Mouse (Mus musculus): ENCODE measurements around the gene Zbtb24. TPM values are rescaled to one million over a fixed set of nuclear protein-coding genes. Genes with fewer than 3 reads are reported as not detected.
"Not testable (repeated sequence)": the region's sequence is repeated elsewhere in the genome, so short reads cannot be mapped to it uniquely, and the experiment has no call there.

The Zbtb24 gene
- polyA plus RNA-seq (2015; fragmentation: Nextera tagmentation; extraction: Ambion mirVana) = 18.4 and 19.2 TPM in 2 replicates

GRCm38 (mm10) chr10:41450137-41450670 is at the start of gene Zbtb24:
Zbtb24 (plus strand) TSS chr10:41450383.
- H3K9me3 ChIP-seq = no peaks in the 10 kb centered on the region
- WGBS = under 1% methylated on average over 49 of the region's 49 CpGs
- no peaks in the 10 kb centered on the region for H3K27me3 ChIP-seq
- H3K36me3 ChIP-seq = peaks cover 27% of the 10 kb centered on the region
- H3K9ac ChIP-seq = peak within 1 kb of the TSS; percentile 86
- peaks cover 12% of the 10 kb centered on the region for H3K4me1 ChIP-seq
- ATAC-seq (ENCODE audit: insufficient number of reproducible peaks, low FRiP score, low TSS enrichment, low read depth) = peak; percentile 89
- peak within 1 kb of the TSS; percentile 99 for H3K4me3 ChIP-seq
- peak within 1 kb of the TSS; percentile 83 for H3K27ac ChIP-seq
- H3K4me2 ChIP-seq = peak within 1 kb of the TSS; percentile 68

GRCm38 (mm10) chr10:41401097-41401496 is 49.1 kb upstream of the Zbtb24 start:
- ATAC-seq (ENCODE audit: insufficient number of reproducible peaks, low FRiP score, low TSS enrichment, low read depth) = no peak
- WGBS = 82% methylated on average over 3 of the region's 3 CpGs

GRCm38 (mm10) chr10:41403364-41403763 is 46.8 kb upstream of the Zbtb24 start:
- Histone ChIP-seq H3K27me3 (no peaks in the 10 kb centered on the region), H3K27ac (no peak overlapping the region), H3K4me2 (no peak overlapping the region), H3K4me3 (no peak overlapping the region), H3K36me3 (no peaks in the 10 kb centered on the region), H3K4me1 (no peaks in the 10 kb centered on the region), H3K9me3 (no peaks in the 10 kb centered on the region), H3K9ac (no peak overlapping the region)
- no peak for ATAC-seq (ENCODE audit: insufficient number of reproducible peaks, low FRiP score, low TSS enrichment, low read depth)
- 76% methylated on average over 2 of the region's 2 CpGs for WGBS

More at GRCm38 (mm10) chr10:41401097-41401496, 49.1 kb upstream of the Zbtb24 start:
- Histone ChIP-seq H3K36me3 (no peaks in the 10 kb centered on the region), H3K27me3 (no peaks in the 10 kb centered on the region), H3K9ac (no peak overlapping the region), H3K4me1 (no peaks in the 10 kb centered on the region), H3K9me3 (no peaks in the 10 kb centered on the region), H3K4me2 (no peak overlapping the region), H3K4me3 (no peak overlapping the region), H3K27ac (no peak overlapping the region)

- 41% methylated on average over 3 of the region's 3 CpGs for WGBS
- no peaks in the 10 kb centered on the region for H3K9me3 ChIP-seq
- no peak overlapping the region for H3K4me2 ChIP-seq
- H3K4me3 ChIP-seq = no peak overlapping the region
- H3K4me1 ChIP-seq = no peaks in the 10 kb centered on the region
- no peak overlapping the region for H3K9ac ChIP-seq
- H3K27ac ChIP-seq = no peak overlapping the region
- no peaks in the 10 kb centered on the region for H3K36me3 ChIP-seq
- no peak for ATAC-seq (ENCODE audit: insufficient number of reproducible peaks, low FRiP score, low TSS enrichment, low read depth)
- no peaks in the 10 kb centered on the region for H3K27me3 ChIP-seq
Measured at GRCm38 (mm10) chr10:41403893-41404612, 46.1 kb upstream of the Zbtb24 start.

GRCm38 (mm10) chr10:41410176-41410575 is 40.0 kb upstream of the Zbtb24 start:
- not testable (repeated sequence) for H3K9me3 ChIP-seq; H3K27me3 ChIP-seq; H3K27ac ChIP-seq; H3K4me3 ChIP-seq; ATAC-seq (ENCODE audit: insufficient number of reproducible peaks, low FRiP score, low TSS enrichment, low read depth); H3K4me2 ChIP-seq; H3K36me3 ChIP-seq; H3K9ac ChIP-seq; H3K4me1 ChIP-seq
- 91% methylated on average over 4 of the region's 4 CpGs for WGBS

DNA sequence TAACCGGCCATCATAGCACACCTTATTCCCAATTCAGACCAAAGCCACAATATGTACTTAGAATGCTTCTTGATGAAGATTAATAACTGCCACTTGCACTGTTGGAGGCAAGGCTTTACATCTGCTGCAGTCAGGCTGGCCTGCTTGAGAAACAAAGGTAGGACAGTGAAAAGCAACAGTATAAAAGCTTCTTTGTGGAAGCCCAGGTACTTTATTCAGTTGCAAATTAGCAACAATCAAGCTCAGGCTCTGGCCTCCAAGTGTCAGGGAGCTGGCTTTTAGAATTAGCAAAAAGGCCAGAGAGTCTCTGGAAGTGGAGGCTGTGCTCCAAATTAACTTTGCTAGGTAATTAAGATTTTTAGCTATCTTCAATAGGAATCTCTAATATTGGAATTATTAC is 39.4 kb upstream of the Zbtb24 start:
- not testable (repeated sequence) for H3K36me3 ChIP-seq; H3K27me3 ChIP-seq; H3K4me1 ChIP-seq; H3K9ac ChIP-seq; H3K4me2 ChIP-seq; ATAC-seq (ENCODE audit: insufficient number of reproducible peaks, low FRiP score, low TSS enrichment, low read depth); H3K9me3 ChIP-seq; H3K4me3 ChIP-seq; H3K27ac ChIP-seq
- WGBS = 82% methylated on average over 1 of the region's 1 CpGs

GRCm38 (mm10) chr10:41413471-41413870 is 36.7 kb upstream of the Zbtb24 start:
- H3K9me3 ChIP-seq; ATAC-seq (ENCODE audit: insufficient number of reproducible peaks, low FRiP score, low TSS enrichment, low read depth); H3K4me2 ChIP-seq; H3K27ac ChIP-seq; H3K4me1 ChIP-seq; H3K27me3 ChIP-seq; H3K36me3 ChIP-seq; H3K9ac ChIP-seq; H3K4me3 ChIP-seq: not testable (repeated sequence)
- WGBS = 90% methylated on average over 1 of the region's 1 CpGs

DNA sequence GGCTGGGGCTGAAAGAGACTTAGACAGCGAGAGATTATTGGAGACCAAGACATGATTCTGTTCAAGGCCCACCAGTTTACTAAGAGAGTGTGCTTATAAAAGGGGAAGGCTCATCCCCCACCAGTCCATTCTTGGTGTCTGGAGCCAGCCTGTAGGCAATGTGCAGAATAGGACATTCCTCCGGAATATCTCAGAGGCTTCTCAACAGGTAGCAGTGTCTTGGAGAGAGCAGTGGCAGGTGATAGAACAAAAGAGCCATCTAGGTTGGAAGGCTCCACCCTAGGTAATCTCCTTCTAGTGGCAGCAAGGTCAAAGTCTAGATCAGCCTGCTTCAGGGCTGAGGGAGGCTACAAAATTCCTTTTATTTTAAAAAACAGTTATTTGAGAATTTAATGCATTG is 34.8 kb upstream of the Zbtb24 start:
- H3K27ac ChIP-seq; H3K27me3 ChIP-seq; H3K4me3 ChIP-seq; ATAC-seq (ENCODE audit: insufficient number of reproducible peaks, low FRiP score, low TSS enrichment, low read depth); H3K4me1 ChIP-seq; H3K36me3 ChIP-seq; H3K9ac ChIP-seq; H3K9me3 ChIP-seq; H3K4me2 ChIP-seq: not testable (repeated sequence)
- WGBS = 93% methylated on average over 2 of the region's 2 CpGs

DNA sequence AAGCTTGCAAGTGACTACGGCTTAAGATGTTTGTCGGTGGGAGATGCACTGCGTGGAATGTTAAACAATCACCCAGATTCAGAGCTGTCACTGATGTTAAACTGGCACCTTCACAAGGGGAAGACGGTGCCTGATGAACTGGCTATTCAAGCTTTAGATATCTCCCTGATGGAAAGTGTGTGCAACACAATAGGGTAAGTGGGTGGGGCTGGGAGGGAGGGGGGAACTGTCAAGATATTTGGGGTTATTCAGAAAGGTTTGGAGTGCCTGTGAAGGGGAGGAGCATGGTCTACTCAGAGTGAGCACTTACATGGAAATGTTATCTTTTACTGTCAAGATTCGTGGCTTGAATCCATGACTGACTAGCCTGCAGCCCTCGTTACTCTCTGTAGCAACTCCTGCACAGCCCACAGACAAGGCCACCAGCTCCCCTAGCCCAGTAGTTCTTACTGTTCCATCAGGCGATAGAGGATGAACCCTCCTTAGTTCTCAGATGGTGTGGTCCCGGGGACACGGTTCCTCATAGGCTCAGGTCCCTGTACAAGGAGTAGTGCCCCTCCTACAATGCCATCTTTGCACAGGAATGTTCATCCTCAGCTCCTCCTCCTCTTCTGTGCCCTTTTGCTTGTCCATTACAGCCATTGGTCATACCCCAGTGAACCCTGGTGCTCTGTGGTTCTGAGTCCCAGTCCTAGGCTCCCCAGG is 29.5 kb upstream of the Zbtb24 start:
- 81% methylated on average over 9 of the region's 9 CpGs for WGBS
- no peak overlapping the region for H3K9ac ChIP-seq
- no peaks in the 10 kb centered on the region for H3K4me1 ChIP-seq
- H3K27ac ChIP-seq = no peak overlapping the region
- H3K36me3 ChIP-seq = no peaks in the 10 kb centered on the region
- no peak for ATAC-seq (ENCODE audit: insufficient number of reproducible peaks, low FRiP score, low TSS enrichment, low read depth)
- no peaks in the 10 kb centered on the region for H3K9me3 ChIP-seq
- no peak overlapping the region for H3K4me2 ChIP-seq
- H3K27me3 ChIP-seq = no peaks in the 10 kb centered on the region
- H3K4me3 ChIP-seq = no peak overlapping the region

DNA sequence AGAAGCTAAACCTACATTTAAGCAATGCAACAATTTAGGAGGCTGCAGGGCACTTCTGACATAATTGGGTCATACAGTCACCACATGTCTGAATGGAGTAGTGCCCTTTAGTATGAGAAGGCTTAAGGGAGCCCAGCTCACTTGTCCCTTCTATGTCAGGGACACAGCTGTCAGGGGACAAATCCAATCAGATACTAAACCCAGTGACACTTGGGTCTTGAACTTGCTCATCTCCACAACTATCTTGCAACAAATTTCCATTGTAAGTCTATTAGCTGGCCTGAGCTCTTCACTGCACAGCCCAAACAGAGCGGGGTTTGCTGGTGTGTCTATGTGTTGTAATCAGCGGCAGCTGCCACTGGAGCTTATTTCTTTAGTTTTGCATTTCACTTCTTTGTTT is 26.5 kb upstream of the Zbtb24 start:
- H3K4me3 ChIP-seq = no peak overlapping the region
- H3K27ac ChIP-seq = no peak overlapping the region
- H3K4me2 ChIP-seq = no peak overlapping the region
- WGBS = 91% methylated on average over 2 of the region's 2 CpGs
- no peaks in the 10 kb centered on the region for H3K27me3 ChIP-seq
- no peak for ATAC-seq (ENCODE audit: insufficient number of reproducible peaks, low FRiP score, low TSS enrichment, low read depth)
- no peak overlapping the region for H3K9ac ChIP-seq
- H3K9me3 ChIP-seq = no peaks in the 10 kb centered on the region
- H3K4me1 ChIP-seq = no peaks in the 10 kb centered on the region
- H3K36me3 ChIP-seq = no peaks in the 10 kb centered on the region

DNA sequence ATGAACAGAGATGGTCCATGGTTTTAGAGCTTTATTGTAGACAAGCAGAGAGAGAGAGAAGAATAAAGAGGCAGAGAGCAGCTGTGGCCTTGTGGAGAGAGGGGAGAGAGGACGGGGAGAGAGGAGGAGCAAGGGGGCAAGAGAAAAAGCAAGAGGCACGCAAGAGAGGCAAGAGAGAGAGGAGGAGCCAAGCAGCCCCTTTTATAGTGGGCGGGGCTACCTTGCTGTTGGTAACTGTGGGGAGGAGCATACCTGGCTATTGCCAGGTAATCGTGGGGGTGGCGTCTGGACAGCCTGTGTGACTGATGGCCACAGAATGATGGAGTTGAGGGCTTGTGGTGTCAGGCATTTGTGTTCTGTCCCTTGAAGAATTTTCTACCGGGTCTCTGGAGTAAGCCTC is 23.8 kb upstream of the Zbtb24 start:
- no peak for ATAC-seq (ENCODE audit: insufficient number of reproducible peaks, low FRiP score, low TSS enrichment, low read depth)

GRCm38 (mm10) chr10:41434624-41435023 is 15.6 kb upstream of the Zbtb24 start:
- no peaks in the 10 kb centered on the region for H3K9me3 ChIP-seq
- no peak overlapping the region for H3K4me2 ChIP-seq
- 28% methylated on average over 4 of the region's 4 CpGs for WGBS
- ATAC-seq (ENCODE audit: insufficient number of reproducible peaks, low FRiP score, low TSS enrichment, low read depth) = no peak
- no peaks in the 10 kb centered on the region for H3K4me1 ChIP-seq
- no peak overlapping the region for H3K27ac ChIP-seq
- no peaks in the 10 kb centered on the region for H3K27me3 ChIP-seq
- no peak overlapping the region for H3K4me3 ChIP-seq
- no peaks in the 10 kb centered on the region for H3K36me3 ChIP-seq
- H3K9ac ChIP-seq = no peak overlapping the region

More for the DNA sequence above, 23.8 kb upstream of the Zbtb24 start:
- no peaks in the 10 kb centered on the region for H3K36me3 ChIP-seq
- H3K4me2 ChIP-seq = no peak overlapping the region
- 49% methylated on average over 6 of the region's 6 CpGs for WGBS
- H3K9me3 ChIP-seq = no peaks in the 10 kb centered on the region
- no peaks in the 10 kb centered on the region for H3K27me3 ChIP-seq
- H3K27ac ChIP-seq = no peak overlapping the region
- H3K9ac ChIP-seq = no peak overlapping the region
- H3K4me1 ChIP-seq = no peaks in the 10 kb centered on the region
- no peak overlapping the region for H3K4me3 ChIP-seq

Data from limb, embryonic 15.5 days (tissue).